Mouse (Mus musculus): ENCODE data around the gene Crip2. TPM values are rescaled to one million over a fixed set of nuclear protein-coding genes. Genes with fewer than 3 reads are reported as not detected.

The Crip2 gene
- polyA plus RNA-seq, 1 experiment from 2014 or later = 43.8 TPM

DNA sequence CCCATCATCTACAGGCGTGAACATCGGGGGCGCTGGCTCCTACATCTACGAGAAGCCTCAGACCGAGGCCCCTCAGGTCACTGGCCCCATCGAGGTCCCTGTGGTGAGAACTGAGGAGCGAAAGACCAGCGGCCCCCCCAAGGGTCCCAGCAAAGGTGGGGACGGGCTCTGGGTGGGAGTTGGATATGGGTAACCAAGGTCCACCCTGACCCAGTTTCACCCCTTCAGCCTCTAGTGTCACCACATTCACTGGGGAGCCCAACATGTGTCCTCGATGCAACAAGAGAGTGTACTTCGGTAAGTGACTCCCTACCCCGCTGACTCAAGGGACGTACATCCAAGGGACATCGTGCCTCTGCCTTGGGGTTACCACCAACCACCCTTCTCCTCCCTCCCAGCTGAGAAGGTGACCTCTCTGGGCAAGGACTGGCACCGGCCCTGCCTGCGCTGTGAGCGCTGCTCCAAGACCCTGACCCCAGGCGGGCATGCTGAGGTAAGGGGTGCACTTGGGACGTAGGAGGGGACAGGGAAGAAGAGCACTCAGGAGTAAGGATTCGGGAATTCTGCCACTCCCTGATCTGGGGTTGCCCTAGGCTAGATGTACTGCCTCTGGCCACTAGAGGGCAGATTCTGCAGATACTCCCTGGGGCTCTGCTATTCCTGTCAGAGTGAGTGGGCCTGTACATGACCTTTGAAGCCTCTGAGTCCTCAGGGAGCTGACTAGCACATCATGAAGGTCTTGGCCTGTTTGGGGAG is 4.1 kb downstream of the Crip2 start:
- peaks cover 55% of the 10 kb centered on the region for H3K4me1 ChIP-seq (ENCODE audit: control insufficient read depth, low read depth, low read length)

GRCm38 (mm10) chr12:113144886-113145285 is 4.8 kb downstream of the Crip2 start:
- no peaks in the 10 kb centered on the region for H3K9me3 ChIP-seq (replicated peaks; ENCODE audit: control insufficient read depth, low read length)
- no peaks in the 10 kb centered on the region for H3K36me3 ChIP-seq (ENCODE audit: control insufficient read depth, insufficient read depth)
- H3K4me2 ChIP-seq (ENCODE audit: low read depth, low read length) = no peak overlapping the region
- peaks cover 52% of the 10 kb centered on the region for H3K27me3 ChIP-seq (ENCODE audit: control insufficient read depth, insufficient read depth, low read depth, low read length)
- ATAC-seq (ENCODE audit: low read depth) = no peak
- WGBS (ENCODE audit: insufficient replicate concordance) = 80% methylated on average over 16 of the region's 16 CpGs
- H3K27ac ChIP-seq (ENCODE audit: low read length) = no peak overlapping the region
- peaks cover 49% of the 10 kb centered on the region for H3K4me1 ChIP-seq (ENCODE audit: control insufficient read depth, low read depth, low read length)
- H3K9ac ChIP-seq (ENCODE audit: low read depth, low read length) = no peak overlapping the region
- H3K4me3 ChIP-seq (ENCODE audit: low read depth, low read length) = no peak overlapping the region

More for the DNA sequence above, 4.1 kb downstream of the Crip2 start:
- Histone ChIP-seq H3K27ac (ENCODE audit: low read length) (no peak overlapping the region), H3K9ac (ENCODE audit: low read depth, low read length) (no peak overlapping the region), H3K4me3 (ENCODE audit: low read depth, low read length) (no peak overlapping the region), H3K27me3 (ENCODE audit: control insufficient read depth, insufficient read depth, low read depth, low read length) (peaks cover 55% of the 10 kb centered on the region), H3K36me3 (ENCODE audit: control insufficient read depth, insufficient read depth) (no peaks in the 10 kb centered on the region), H3K4me2 (ENCODE audit: low read depth, low read length) (no peak overlapping the region), H3K9me3 (replicated peaks; ENCODE audit: control insufficient read depth, low read length) (no peaks in the 10 kb centered on the region)
- WGBS (ENCODE audit: insufficient replicate concordance) = 61% methylated on average over 20 of the region's 20 CpGs
- no peak for ATAC-seq (ENCODE audit: low read depth)

DNA sequence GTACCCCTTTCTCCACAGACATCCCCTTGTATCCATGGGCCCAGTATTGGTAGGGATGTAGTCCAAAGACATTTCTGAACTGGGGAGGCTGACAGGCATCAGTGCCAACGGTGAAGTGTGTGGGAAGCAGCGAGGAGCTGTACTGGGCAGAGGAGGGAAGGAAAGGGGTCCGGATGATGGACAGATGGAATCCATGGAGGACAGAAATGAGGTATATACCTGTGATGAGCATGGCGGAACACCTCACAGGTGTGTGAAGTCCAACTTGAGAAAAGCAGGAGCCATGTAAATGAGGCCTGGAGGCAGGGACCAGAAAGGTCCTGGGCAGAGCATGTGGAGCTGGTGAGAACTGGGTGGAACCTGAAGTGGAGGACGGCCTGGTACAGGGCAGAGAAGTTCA is 5.6 kb downstream of the Crip2 start:
- 70% methylated on average over 5 of the region's 5 CpGs for WGBS (ENCODE audit: insufficient replicate concordance)
- Histone ChIP-seq H3K36me3 (ENCODE audit: control insufficient read depth, insufficient read depth) (no peaks in the 10 kb centered on the region), H3K9ac (ENCODE audit: low read depth, low read length) (no peak overlapping the region), H3K4me2 (ENCODE audit: low read depth, low read length) (no peak overlapping the region), H3K27ac (ENCODE audit: low read length) (no peak overlapping the region), H3K27me3 (ENCODE audit: control insufficient read depth, insufficient read depth, low read depth, low read length) (peaks cover 52% of the 10 kb centered on the region), H3K4me3 (ENCODE audit: low read depth, low read length) (no peak overlapping the region), H3K4me1 (ENCODE audit: control insufficient read depth, low read depth, low read length) (peaks cover 42% of the 10 kb centered on the region), H3K9me3 (replicated peaks; ENCODE audit: control insufficient read depth, low read length) (no peaks in the 10 kb centered on the region)
- no peak for ATAC-seq (ENCODE audit: low read depth)

DNA sequence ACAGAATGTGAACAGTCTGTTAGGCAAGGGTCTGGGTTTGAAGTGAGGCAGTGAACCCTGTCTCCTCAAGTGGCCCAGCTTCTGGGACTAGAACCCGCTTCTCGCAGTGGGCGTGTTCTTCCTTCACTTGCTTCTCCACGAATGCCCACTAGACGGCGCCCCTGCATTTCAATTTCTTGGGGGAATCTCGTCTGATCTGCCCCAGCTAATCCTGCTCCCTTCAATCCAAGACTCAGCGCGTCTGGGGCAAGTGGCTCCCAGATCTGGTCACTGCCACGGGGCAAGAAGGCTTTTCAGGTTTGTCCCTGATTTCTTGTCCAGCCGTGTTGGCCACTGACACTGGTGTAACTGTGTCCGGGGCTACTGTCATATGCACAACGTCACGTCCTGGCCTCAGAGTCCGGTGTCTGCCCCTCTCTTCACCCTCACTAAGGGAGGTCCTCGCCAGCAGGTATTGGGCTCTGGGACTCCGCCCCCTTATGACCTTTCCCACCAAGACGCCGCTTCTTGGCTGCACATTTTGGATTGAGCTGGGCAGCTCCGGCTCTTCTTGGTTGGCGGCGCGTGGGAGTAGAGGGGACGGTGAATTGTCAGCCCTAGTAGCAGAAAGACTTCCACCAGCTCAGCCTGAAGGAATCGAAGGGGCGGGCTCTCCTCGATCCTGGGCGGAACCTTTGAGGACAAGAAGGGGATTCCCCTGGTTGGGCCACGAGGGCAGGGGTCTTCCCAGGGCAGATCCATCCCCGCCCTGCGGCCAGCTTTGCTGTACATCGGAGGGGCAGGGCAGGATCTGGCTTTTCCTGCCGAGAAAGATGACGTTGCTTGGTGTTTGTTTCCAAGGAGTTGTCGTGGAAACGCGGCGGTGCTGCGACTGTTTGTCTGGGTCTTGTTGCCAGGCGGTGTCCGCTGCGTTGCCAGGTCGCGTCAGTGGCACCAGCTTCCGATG is 6.3 kb downstream of the Crip2 start, which contains the start of gene Crip1:
TSS of gene Crip1 (plus strand) at position 205 of the 946 bp plus-strand sequence.
- 13% methylated on average over 45 of the region's 45 CpGs for WGBS (ENCODE audit: insufficient replicate concordance)
- H3K9ac ChIP-seq (ENCODE audit: low read depth, low read length) = no peak within 1 kb of the TSS
- no peak within 1 kb of the TSS for H3K27ac ChIP-seq (ENCODE audit: low read length)
- no peaks in the 10 kb centered on the region for H3K9me3 ChIP-seq (replicated peaks; ENCODE audit: control insufficient read depth, low read length)
- H3K27me3 ChIP-seq (ENCODE audit: control insufficient read depth, insufficient read depth, low read depth, low read length) = peaks cover 52% of the 10 kb centered on the region
- ATAC-seq (ENCODE audit: low read depth) = peak; percentile 16
- peaks cover 42% of the 10 kb centered on the region for H3K4me1 ChIP-seq (ENCODE audit: control insufficient read depth, low read depth, low read length)
- H3K4me3 ChIP-seq (ENCODE audit: low read depth, low read length) = no peak within 1 kb of the TSS; the same call in 1 of the 2 replicates
- peak within 1 kb of the TSS; percentile 15 for H3K4me2 ChIP-seq (ENCODE audit: low read depth, low read length)
- no peaks in the 10 kb centered on the region for H3K36me3 ChIP-seq (ENCODE audit: control insufficient read depth, insufficient read depth)

DNA sequence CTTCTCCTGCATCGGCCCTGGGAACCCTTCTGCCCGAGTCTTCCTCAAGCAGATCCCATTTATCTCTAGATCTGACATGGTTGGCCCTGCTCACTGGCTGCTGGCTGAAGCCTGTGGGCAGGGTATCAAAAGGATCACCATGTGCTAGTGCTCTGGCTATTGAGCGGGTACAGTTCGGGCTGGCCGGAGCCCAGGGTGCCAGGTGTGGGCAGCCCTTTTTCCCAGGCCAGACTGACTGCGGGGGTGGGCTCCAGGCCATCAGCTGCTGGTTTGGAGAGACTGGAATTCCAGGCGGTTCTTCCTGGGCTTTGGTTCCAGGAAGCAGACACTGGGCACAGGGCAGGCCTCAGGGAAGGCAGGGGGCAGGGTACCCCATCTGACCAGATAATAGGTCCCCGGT is 7.4 kb downstream of the Crip2 start:
- Histone ChIP-seq H3K36me3 (ENCODE audit: control insufficient read depth, insufficient read depth) (no peaks in the 10 kb centered on the region), H3K27me3 (ENCODE audit: control insufficient read depth, insufficient read depth, low read depth, low read length) (peaks cover 51% of the 10 kb centered on the region), H3K4me2 (ENCODE audit: low read depth, low read length) (no peak overlapping the region), H3K9ac (ENCODE audit: low read depth, low read length) (no peak overlapping the region), H3K4me3 (ENCODE audit: low read depth, low read length) (no peak overlapping the region), H3K9me3 (replicated peaks; ENCODE audit: control insufficient read depth, low read length) (no peaks in the 10 kb centered on the region), H3K4me1 (ENCODE audit: control insufficient read depth, low read depth, low read length) (peaks cover 52% of the 10 kb centered on the region), H3K27ac (ENCODE audit: low read length) (no peak overlapping the region)
- 60% methylated on average over 8 of the region's 8 CpGs for WGBS (ENCODE audit: insufficient replicate concordance)
- no peak for ATAC-seq (ENCODE audit: low read depth)

- peak; percentile 25 for ATAC-seq (ENCODE audit: low read depth)
- no peaks in the 10 kb centered on the region for H3K36me3 ChIP-seq (ENCODE audit: control insufficient read depth, insufficient read depth)
- no peaks in the 10 kb centered on the region for H3K9me3 ChIP-seq (replicated peaks; ENCODE audit: control insufficient read depth, low read length)
- no peak overlapping the region for H3K27ac ChIP-seq (ENCODE audit: low read length)
- H3K4me1 ChIP-seq (ENCODE audit: control insufficient read depth, low read depth, low read length) = peaks cover 47% of the 10 kb centered on the region
- 24% methylated on average over 16 of the region's 16 CpGs for WGBS (ENCODE audit: insufficient replicate concordance)
- peaks cover 49% of the 10 kb centered on the region for H3K27me3 ChIP-seq (ENCODE audit: control insufficient read depth, insufficient read depth, low read depth, low read length)
- no peak overlapping the region for H3K4me3 ChIP-seq (ENCODE audit: low read depth, low read length)
- H3K4me2 ChIP-seq (ENCODE audit: low read depth, low read length) = no peak overlapping the region
- H3K9ac ChIP-seq (ENCODE audit: low read depth, low read length) = no peak overlapping the region
Measured at GRCm38 (mm10) chr12:113148381-113149035, 8.5 kb downstream of the Crip2 start.

DNA sequence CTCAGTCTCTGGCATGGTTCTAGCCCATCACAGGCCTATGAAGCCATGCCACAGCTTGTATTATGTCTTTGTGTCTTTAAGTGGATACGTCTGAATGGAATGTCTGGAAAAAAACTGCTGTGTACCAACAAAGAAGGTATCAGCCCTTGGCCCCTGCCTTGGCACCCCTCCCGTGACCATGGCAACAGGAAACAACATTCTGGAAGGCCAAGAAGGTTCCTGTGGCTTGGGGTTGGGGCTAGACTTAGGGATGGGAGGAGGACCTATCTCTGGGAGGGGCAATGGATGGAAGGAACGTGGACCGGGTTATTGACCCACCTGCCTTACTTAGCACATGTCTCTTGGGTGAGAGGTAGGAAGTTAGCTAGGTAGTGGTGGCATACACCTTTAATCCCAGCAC is 9.3 kb downstream of the Crip2 start:
- ATAC-seq (ENCODE audit: low read depth) = no peak
- H3K4me3 ChIP-seq (ENCODE audit: low read depth, low read length) = no peak overlapping the region
- H3K27me3 ChIP-seq (ENCODE audit: control insufficient read depth, insufficient read depth, low read depth, low read length) = peaks cover 43% of the 10 kb centered on the region
- H3K9ac ChIP-seq (ENCODE audit: low read depth, low read length) = no peak overlapping the region
- H3K4me1 ChIP-seq (ENCODE audit: control insufficient read depth, low read depth, low read length) = peaks cover 47% of the 10 kb centered on the region
- no peak overlapping the region for H3K4me2 ChIP-seq (ENCODE audit: low read depth, low read length)
- no peak overlapping the region for H3K27ac ChIP-seq (ENCODE audit: low read length)
- 63% methylated on average over 4 of the region's 4 CpGs for WGBS (ENCODE audit: insufficient replicate concordance)
- H3K36me3 ChIP-seq (ENCODE audit: control insufficient read depth, insufficient read depth) = no peaks in the 10 kb centered on the region
- H3K9me3 ChIP-seq (replicated peaks; ENCODE audit: control insufficient read depth, low read length) = no peaks in the 10 kb centered on the region

DNA sequence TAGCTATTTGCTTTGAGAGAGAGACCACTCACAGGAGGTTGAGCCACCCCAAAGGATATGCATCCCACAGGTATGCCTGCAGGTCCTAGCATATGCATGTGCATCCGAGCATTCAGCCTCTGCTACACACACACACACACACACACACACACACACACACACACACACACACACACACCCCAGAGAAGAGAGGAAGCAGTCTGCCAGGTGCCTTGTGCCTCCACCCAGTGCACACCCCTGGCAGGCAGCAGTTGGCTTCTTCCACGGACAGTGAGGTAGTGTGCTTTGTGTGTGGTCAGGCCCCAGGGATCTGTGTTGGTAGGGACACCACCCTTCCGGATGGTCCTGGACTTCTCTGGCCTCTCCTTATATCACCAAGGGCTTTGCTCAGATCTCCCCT is 9.9 kb downstream of the Crip2 start:
- no peaks in the 10 kb centered on the region for H3K9me3 ChIP-seq (replicated peaks; ENCODE audit: control insufficient read depth, low read length)
- H3K9ac ChIP-seq (ENCODE audit: low read depth, low read length) = no peak overlapping the region
- H3K4me3 ChIP-seq (ENCODE audit: low read depth, low read length) = no peak overlapping the region
- peaks cover 49% of the 10 kb centered on the region for H3K4me1 ChIP-seq (ENCODE audit: control insufficient read depth, low read depth, low read length)
- H3K27me3 ChIP-seq (ENCODE audit: control insufficient read depth, insufficient read depth, low read depth, low read length) = peaks cover 43% of the 10 kb centered on the region
- 48% methylated on average over 3 of the region's 3 CpGs for WGBS (ENCODE audit: insufficient replicate concordance)
- ATAC-seq (ENCODE audit: low read depth) = no peak
- H3K4me2 ChIP-seq (ENCODE audit: low read depth, low read length) = no peak overlapping the region
- H3K27ac ChIP-seq (ENCODE audit: low read length) = no peak overlapping the region
- no peaks in the 10 kb centered on the region for H3K36me3 ChIP-seq (ENCODE audit: control insufficient read depth, insufficient read depth)

Measured in liver, embryonic 16.5 days (tissue).